7 mouse cellular contexts compared by ENCODE assay signal in the genomic region with DNA sequence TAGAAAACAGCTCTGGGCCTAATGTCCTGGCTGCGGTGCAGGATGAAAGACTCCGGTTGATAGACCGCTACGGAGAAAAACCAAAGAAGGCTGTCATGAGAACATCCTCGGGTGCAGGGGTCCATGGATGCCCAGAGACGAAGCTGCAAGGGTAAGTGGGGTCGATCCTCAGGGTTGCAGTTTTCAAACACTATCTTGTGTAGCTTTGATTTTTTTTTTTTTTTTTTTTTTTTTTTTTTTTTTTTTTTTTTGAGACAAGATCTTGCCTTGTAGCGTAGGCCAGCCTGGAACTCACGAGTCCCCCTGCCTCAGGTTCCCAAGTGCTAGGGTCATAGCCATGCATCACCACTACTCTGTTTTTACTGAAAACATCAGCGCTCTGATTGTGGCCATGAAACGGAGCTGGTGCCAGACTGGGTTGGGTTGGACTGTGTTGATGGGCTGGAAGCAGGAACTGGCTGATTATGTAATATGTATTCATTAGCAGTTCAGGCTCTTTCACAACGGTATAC. TPM values are rescaled to one million over a fixed set of nuclear protein-coding genes. Genes with fewer than 3 reads are reported as not detected.
DNase-seq lines count a peak whose midpoint lies in the region; ATAC-seq and TF ChIP-seq lines count a peak whose summit lies in the region.

No protein-coding gene starts in this region.

- H3K4me1 ChIP-seq in E14TG2a.4 (replicated peaks; ENCODE audit: low read depth, low read length): peaks cover 71% of the 10 kb centered on the region
- H3K4me1 ChIP-seq in embryonic facial prominence, embryonic 12.5 days: peaks cover 15% of the 10 kb centered on the region

- peak overlapping the region; percentile 77 for H3K4me2 ChIP-seq in embryonic facial prominence, embryonic 12.5 days (replicated peaks)

- TF ChIP-seq CTCF in E14TG2a.4 (conservative IDR thresholded peaks at IDR 0.05; ENCODE audit: low read length): no peak

- peaks cover 39% of the 10 kb centered on the region for H3K36me3 ChIP-seq in E14TG2a.4 (ENCODE audit: insufficient read depth, low read length)
- 0 out of 2 replicates have a peak, but pooled peaks cover 11% of the 10 kb centered on the region for H3K36me3 ChIP-seq in embryonic facial prominence, embryonic 12.5 days

- peak overlapping the region; percentile 93 for H3K4me3 ChIP-seq in E14TG2a.4 (replicated peaks; ENCODE audit: low read length)
- H3K4me3 ChIP-seq in embryonic facial prominence, embryonic 12.5 days: peak overlapping the region; percentile 62

- peak overlapping the region; percentile 64 for H3K9ac ChIP-seq in embryonic facial prominence, embryonic 12.5 days

- H3K27me3 ChIP-seq in E14TG2a.4 (ENCODE audit: insufficient read depth, low read length): no peaks in the 10 kb centered on the region
- no peaks in the 10 kb centered on the region for H3K27me3 ChIP-seq in embryonic facial prominence, embryonic 12.5 days

- intact Hi-C loops in heart, postnatal 10 days (cut with DNase I): no loop called here

- H3K27ac ChIP-seq in embryonic facial prominence, embryonic 12.5 days: no peak overlapping the region

- H3K9me3 ChIP-seq in E14TG2a.4 (ENCODE audit: low read length): peaks cover 12% of the 10 kb centered on the region
- no peaks in the 10 kb centered on the region for H3K9me3 ChIP-seq in embryonic facial prominence, embryonic 12.5 days

- no peak for ATAC-seq in embryonic facial prominence, embryonic 12.5 days (ENCODE audit: insufficient number of reproducible peaks, insufficient read depth, low FRiP score, low TSS enrichment)
- ATAC-seq in erythroid progenitor cell, adult 5-6 weeks (replicated peaks; ENCODE audit: low FRiP score, poor library complexity, severe bottlenecking): no peak; the same call in 1 of the 2 replicates

- WGBS in embryonic facial prominence, embryonic 12.5 days: 2% methylated on average over 12 of the region's 12 CpGs

- peak; percentile 34 for DNase-seq in 3134 (ENCODE audit: extremely low read depth, insufficient read length, low spot score)
- DNase-seq in heart, postnatal 10 days: peak; percentile 48 to 58
- peak; percentile 69 for DNase-seq in kidney, postnatal 36 days
- DNase-seq in lung, postnatal 25 days (ENCODE audit: low spot score): peak; percentile 72

RNA-seq across cellular contexts. Expression of a gene that starts 0.4 kb away (rescaled TPM):
- polyA plus RNA-seq in embryonic facial prominence, embryonic 12.5 days (2016; fragmentation: Nextera tagmentation; extraction: Ambion mirVana): 286 and 305 TPM in 2 replicates
- 100 to 1,000 TPM; 180 to 184 TPM for total RNA-seq in heart, postnatal 10 days (2021)
- total RNA-seq in erythroid progenitor cell, adult 5-6 weeks (2015; ENCODE audit: low replicate concordance): 149 and 151 TPM in 2 replicates
- 75.7 and 75.9 TPM in 2 replicates for total RNA-seq in erythroid progenitor cell, adult 5-6 weeks (2017; ENCODE audit: low replicate concordance)

RNA-seq across cellular contexts. Expression of a gene that starts 12.9 kb away (rescaled TPM):
- 0.17 TPM in 1 of 2 replicates, not detected in the other for polyA plus RNA-seq in embryonic facial prominence, embryonic 12.5 days (2016; fragmentation: Nextera tagmentation; extraction: Ambion mirVana)
- total RNA-seq in heart, postnatal 10 days (2021): 1 to 10 TPM; 5.8 to 8.1 TPM
- total RNA-seq in erythroid progenitor cell, adult 5-6 weeks (2015; ENCODE audit: low replicate concordance): 8.3 and 13.0 TPM in 2 replicates
- 4.2 and 4.5 TPM in 2 replicates for total RNA-seq in erythroid progenitor cell, adult 5-6 weeks (2017; ENCODE audit: low replicate concordance)

RNA-seq across cellular contexts. Expression of a gene that starts 33.3 kb away (rescaled TPM):
- 41.5 and 51.4 TPM in 2 replicates for polyA plus RNA-seq in embryonic facial prominence, embryonic 12.5 days (2016; fragmentation: Nextera tagmentation; extraction: Ambion mirVana)
- 10 to 100 TPM; 45.0 to 47.1 TPM for total RNA-seq in heart, postnatal 10 days (2021)
- total RNA-seq in erythroid progenitor cell, adult 5-6 weeks (2015; ENCODE audit: low replicate concordance): 9.7 and 10.1 TPM in 2 replicates
- 6.0 and 12.1 TPM in 2 replicates for total RNA-seq in erythroid progenitor cell, adult 5-6 weeks (2017; ENCODE audit: low replicate concordance)

RNA-seq across cellular contexts. Expression of a gene that starts 34.3 kb away (rescaled TPM):
- 115 and 128 TPM in 2 replicates for polyA plus RNA-seq in embryonic facial prominence, embryonic 12.5 days (2016; fragmentation: Nextera tagmentation; extraction: Ambion mirVana)
- total RNA-seq in heart, postnatal 10 days (2021): 10 to 100 TPM; 51.6 to 53.4 TPM
- 40.7 and 52.3 TPM in 2 replicates for total RNA-seq in erythroid progenitor cell, adult 5-6 weeks (2015; ENCODE audit: low replicate concordance)
- total RNA-seq in erythroid progenitor cell, adult 5-6 weeks (2017; ENCODE audit: low replicate concordance): 5.4 and 20.0 TPM in 2 replicates

RNA-seq across cellular contexts. Expression of a gene that starts 45.5 kb away (rescaled TPM):
- 67.9 and 70.2 TPM in 2 replicates for polyA plus RNA-seq in embryonic facial prominence, embryonic 12.5 days (2016; fragmentation: Nextera tagmentation; extraction: Ambion mirVana)
- total RNA-seq in heart, postnatal 10 days (2021): 10 to 100 TPM; 14.4 to 17.2 TPM
- total RNA-seq in erythroid progenitor cell, adult 5-6 weeks (2015; ENCODE audit: low replicate concordance): 16.9 and 28.5 TPM in 2 replicates
- 0.15 and 0.39 TPM in 2 replicates for total RNA-seq in erythroid progenitor cell, adult 5-6 weeks (2017; ENCODE audit: low replicate concordance)
